Mouse (Mus musculus) stomach, embryonic 16.5 days (tissue): ENCODE measurements around the gene Mageb3. TPM values are rescaled to one million over a fixed set of nuclear protein-coding genes. Genes with fewer than 3 reads are reported as not detected.

Source experiments
- ATAC-seq: fragments of 200-750 bp; cut with Nextera tagmentation; 2 replicates; pipeline ENCODE4 v1.8.0; 2017; ENCODE audit warnings: moderate number of reproducible peaks, moderate TSS enrichment; ENCODE audit not compliant: insufficient read depth, low FRiP score
- H3K27ac ChIP-seq: fragments of 300-500 bp; sonication (generic); 2 replicates; pipeline ENCODE4 v1.5.1; 2014; ENCODE audit warnings: low read length
- H3K27me3 ChIP-seq: fragments of 300-500 bp; sonication (generic); 2 replicates; pipeline ENCODE4 v1.6.1; 2014; ENCODE audit warnings: low read length, control low read depth, mixed read lengths; ENCODE audit not compliant: control insufficient read depth, insufficient read depth
- H3K36me3 ChIP-seq: fragments of 300-500 bp; sonication (generic); 2 replicates; pipeline ENCODE4 v1.6.1; 2014; ENCODE audit warnings: low read length; ENCODE audit not compliant: control insufficient read depth, insufficient read depth
- H3K4me1 ChIP-seq: fragments of 300-500 bp; sonication (generic); 2 replicates; pipeline ENCODE4 v1.6.1; 2014; ENCODE audit warnings: low read length, control low read depth, mixed read lengths; ENCODE audit not compliant: control insufficient read depth, insufficient read depth
- H3K4me2 ChIP-seq: fragments of 300-500 bp; sonication (generic); 2 replicates; pipeline ENCODE4 v1.6.1; 2014; ENCODE audit warnings: low read depth, low read length, mixed read lengths
- H3K4me3 ChIP-seq: fragments of 300-500 bp; sonication (generic); replicated peaks from 2 replicates; pipeline ENCODE4 v1.5.1; 2014; ENCODE audit warnings: mild to moderate bottlenecking, low read length
- H3K9ac ChIP-seq: fragments of 300-500 bp; sonication (generic); 2 replicates; pipeline ENCODE4 v1.6.1; 2014; ENCODE audit warnings: low read length
- H3K9me3 ChIP-seq: fragments of 300-500 bp; sonication (generic); replicated peaks from 2 replicates; pipeline ENCODE4 v1.6.1; 2016; ENCODE audit warnings: low read length, control low read depth; ENCODE audit not compliant: control insufficient read depth
- WGBS: fragments of 180-500 bp; shearing (Covaris S2); extraction: QIAGEN DNeasy Blood & Tissue Kit; methylation state at CpG from one replicate; pipeline ENCODE4 v1.1.7; 2014; 5-methylcytosine and 5-hydroxymethylcytosine counted together
- polyA plus RNA-seq: library from polyadenylated mRNA; unstranded; fragments of >200 nt; fragmentation: Nextera tagmentation; extraction: Ambion mirVana; gene quantifications from 2 replicates; pipeline ENCODE4 v1.2.1, GENCODE M21; 2015

The Mageb3 gene
- polyA plus RNA-seq, 1 experiment from 2014 or later, result 0.05 TPM

GRCm38 (mm10) chr2:121909975-121910374 is 45.9 kb downstream of the Mageb3 start:
- Histone ChIP-seq H3K27ac (no peak overlapping the region), H3K4me3 (no peak overlapping the region), H3K36me3 (no peaks in the 10 kb centered on the region), H3K9ac (no peak overlapping the region), H3K4me1 (no peaks in the 10 kb centered on the region), H3K4me2 (no peak overlapping the region), H3K27me3 (no peaks in the 10 kb centered on the region), H3K9me3 (no peaks in the 10 kb centered on the region)
- ATAC-seq, result no peak
- 75% methylated on average over 3 of the region's 3 CpGs for WGBS

Other genes with a start within 250 kb of the Mageb3 start
- 3.6 and 3.8 TPM in 2 replicates for gene Frmd5, start 149.0 kb downstream of the Mageb3 start, polyA plus RNA-seq
- 13.5 and 14.5 TPM in 2 replicates for gene Casc4, start 89.1 kb downstream of the Mageb3 start, polyA plus RNA-seq
- 41.3 and 49.1 TPM in 2 replicates for gene Ctdspl2, start 91 bp downstream of the Mageb3 start, polyA plus RNA-seq
- 8.9 and 9.5 TPM in 2 replicates for gene Eif3j1, start 72.5 kb upstream of the Mageb3 start, polyA plus RNA-seq
- 8.8 and 9.7 TPM in 2 replicates for gene Spg11, start 162.3 kb upstream of the Mageb3 start, polyA plus RNA-seq
- gene B2m, start 191.6 kb upstream of the Mageb3 start, polyA plus RNA-seq, result 368 and 395 TPM in 2 replicates
- gene Trim69, start 204.6 kb upstream of the Mageb3 start, polyA plus RNA-seq, result 0.12 TPM in 2 replicates
- gene Patl2, start 230.1 kb upstream of the Mageb3 start, polyA plus RNA-seq, result not detected in 2 replicates
- gene Terb2, start 230.2 kb upstream of the Mageb3 start, polyA plus RNA-seq, result not detected in 2 replicates